Mouse (Mus musculus) limb, embryonic 10.5 days (tissue): ENCODE measurements around the gene Trnau1ap. TPM values are rescaled to one million over a fixed set of nuclear protein-coding genes. Genes with fewer than 3 reads are reported as not detected.

Experiments
- DNase-seq: peaks from one replicate; pipeline ENCODE4 v3.0.0-alpha.2; 2017; ENCODE audit warnings: low spot score
- H3K27ac ChIP-seq: fragments of 300-500 bp; sonication (generic); 2 replicates; pipeline ENCODE4 v1.5.1; 2016; ENCODE audit warnings: mild to moderate bottlenecking
- H3K27me3 ChIP-seq: fragments of 300-500 bp; sonication (generic); 2 replicates; pipeline ENCODE4 v1.6.1; 2016; ENCODE audit warnings: low read depth, mild to moderate bottlenecking; ENCODE audit not compliant: poor library complexity, severe bottlenecking
- H3K36me3 ChIP-seq: fragments of 300-500 bp; sonication (generic); 2 replicates; pipeline ENCODE4 v1.6.1; 2016; ENCODE audit warnings: mild to moderate bottlenecking, moderate library complexity
- H3K4me1 ChIP-seq: fragments of 300-500 bp; sonication (generic); 2 replicates; pipeline ENCODE4 v1.6.1; 2016
- H3K4me3 ChIP-seq: fragments of 300-500 bp; sonication (generic); 2 replicates; pipeline ENCODE4 v1.5.1; 2016; ENCODE audit warnings: mild to moderate bottlenecking, moderate library complexity
- H3K9me3 ChIP-seq: fragments of 300-500 bp; sonication (generic); replicated peaks from 2 replicates; pipeline ENCODE4 v1.6.1; 2016; ENCODE audit warnings: mild to moderate bottlenecking
- WGBS: fragments of 180-500 bp; shearing (Covaris S2); methylation state at CpG from one replicate; pipeline ENCODE4 v1.1.7; 2016; 5-methylcytosine and 5-hydroxymethylcytosine counted together
- polyA plus RNA-seq: library from polyadenylated mRNA; unstranded; fragments of >200 nt; fragmentation: Nextera tagmentation; extraction: Ambion mirVana; gene quantifications from 2 replicates; pipeline ENCODE4 v1.2.1, GENCODE M21; 2016

Gene Trnau1ap
- polyA plus RNA-seq, 1 experiment from 2014 or later = 90.1 TPM

DNA sequence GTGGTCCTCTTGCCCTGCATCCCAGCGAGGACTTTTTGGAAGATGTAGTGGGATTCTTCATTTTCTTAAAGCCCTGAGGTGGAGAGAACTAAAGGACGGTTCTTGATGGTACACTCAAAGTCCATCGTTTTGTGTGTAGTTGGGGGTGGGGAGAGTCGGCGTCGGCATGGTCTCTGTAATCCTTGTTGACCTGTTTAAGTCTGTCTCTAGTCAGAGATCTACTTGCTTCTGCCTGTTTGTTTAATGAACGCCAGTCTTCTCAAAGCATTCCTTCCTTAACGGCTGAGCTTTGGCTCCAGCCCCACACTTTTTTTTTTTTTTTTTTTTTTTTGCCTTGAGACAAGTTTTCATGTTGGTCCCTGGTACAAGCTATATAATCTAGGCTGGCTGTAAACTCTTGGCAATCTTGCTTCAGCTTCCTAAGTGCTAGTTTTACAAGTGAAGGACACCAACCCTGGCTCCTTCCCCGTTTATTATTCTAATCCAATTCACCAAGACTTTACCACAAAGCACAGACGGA lies 557 bp upstream of the Trnau1ap start:
- WGBS = 10% methylated on average over 10 of the region's 10 CpGs
- peak overlapping the region; percentile 73 for H3K4me3 ChIP-seq
- H3K4me1 ChIP-seq = peaks cover 22% of the 10 kb centered on the region
- no peak for DNase-seq
- peak overlapping the region; percentile 92 for H3K27ac ChIP-seq
- no peaks in the 10 kb centered on the region for H3K27me3 ChIP-seq
- peaks cover 61% of the 10 kb centered on the region for H3K36me3 ChIP-seq
- H3K9me3 ChIP-seq = no peaks in the 10 kb centered on the region

DNA sequence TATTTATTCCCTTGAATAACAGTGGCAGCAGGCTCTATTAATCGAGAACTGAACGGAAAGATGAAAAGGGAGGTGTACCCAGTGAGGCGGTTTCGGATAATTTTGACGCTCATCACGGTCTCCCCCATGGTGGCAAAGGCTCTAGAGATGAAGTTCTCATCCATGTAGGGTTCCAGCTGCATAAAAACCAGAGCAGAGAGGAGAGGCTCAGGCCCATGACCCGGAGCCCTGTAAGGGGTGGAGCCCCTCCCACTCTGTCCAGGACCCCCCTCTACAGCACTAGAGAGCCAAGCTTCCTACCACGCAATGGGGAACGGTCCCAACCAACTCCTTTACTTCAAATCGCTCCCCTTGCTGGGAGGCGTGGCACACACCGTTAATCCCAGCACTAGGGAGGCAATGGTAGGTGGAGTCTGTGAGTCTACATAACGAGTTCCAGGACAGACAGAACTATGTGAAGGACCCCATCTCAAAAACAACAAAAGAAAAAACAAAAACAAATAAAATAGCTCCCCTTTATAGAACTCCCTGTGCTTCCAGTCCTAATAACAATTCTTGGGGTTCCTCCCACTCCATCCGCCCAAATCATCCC lies 851 bp downstream of the Trnau1ap start:
- peaks cover 22% of the 10 kb centered on the region for H3K4me1 ChIP-seq
- 52% methylated on average over 14 of the region's 14 CpGs for WGBS
- peak overlapping the region; percentile 73 for H3K4me3 ChIP-seq
- no peaks in the 10 kb centered on the region for H3K9me3 ChIP-seq
- peak overlapping the region; percentile 92 for H3K27ac ChIP-seq
- DNase-seq = no peak
- no peaks in the 10 kb centered on the region for H3K27me3 ChIP-seq
- peaks cover 61% of the 10 kb centered on the region for H3K36me3 ChIP-seq

DNA sequence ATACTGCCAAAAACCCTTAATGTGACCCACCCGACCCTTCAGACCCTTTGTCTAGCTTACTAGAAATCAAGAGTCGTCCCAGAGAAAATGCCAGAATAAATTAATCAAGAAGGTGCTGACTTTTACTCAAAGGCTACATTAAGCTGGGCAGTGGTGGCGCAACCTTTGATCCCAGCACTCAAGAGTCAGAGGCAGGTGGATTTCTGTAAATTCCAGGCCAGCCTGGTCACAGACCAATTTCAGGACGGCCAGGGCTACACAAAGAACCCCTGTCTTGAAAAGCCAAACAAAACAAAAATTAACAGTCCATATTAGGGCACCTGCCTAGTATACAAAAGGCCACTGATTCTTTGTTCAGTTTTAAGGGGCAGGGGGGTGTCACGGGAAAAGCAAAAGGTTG lies 2.9 kb downstream of the Trnau1ap start:
- no peak overlapping the region for H3K4me3 ChIP-seq
- no peaks in the 10 kb centered on the region for H3K27me3 ChIP-seq
- peaks cover 59% of the 10 kb centered on the region for H3K36me3 ChIP-seq

DNA sequence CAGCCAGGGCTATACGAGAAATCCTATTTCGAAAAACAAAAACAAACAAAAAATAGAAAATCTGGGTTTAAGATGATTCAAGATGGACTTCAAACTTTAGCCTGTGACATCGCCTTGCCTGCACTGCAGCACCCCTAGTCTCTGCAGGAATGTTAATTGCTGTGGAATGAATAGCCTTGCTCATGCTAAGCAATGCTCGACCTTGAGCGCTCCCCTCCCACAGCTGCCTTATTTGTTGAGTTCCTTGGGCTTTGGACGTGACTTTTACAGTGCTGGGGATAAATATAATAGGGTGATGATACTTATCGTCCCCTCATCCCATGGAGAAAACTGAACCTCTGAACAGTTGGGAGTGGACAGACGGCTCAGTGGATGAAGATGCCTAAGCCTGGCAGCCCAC lies 13.6 kb downstream of the Trnau1ap start:
- no peak for DNase-seq
- Histone ChIP-seq H3K4me1 (no peaks in the 10 kb centered on the region), H3K9me3 (no peaks in the 10 kb centered on the region), H3K27me3 (no peaks in the 10 kb centered on the region), H3K36me3 (peaks cover 90% of the 10 kb centered on the region), H3K4me3 (no peak overlapping the region), H3K27ac (no peak overlapping the region)
- 92% methylated on average over 8 of the region's 8 CpGs for WGBS

More for the DNA sequence above, 2.9 kb downstream of the Trnau1ap start:
- Histone ChIP-seq H3K4me1 (peaks cover 22% of the 10 kb centered on the region), H3K9me3 (no peaks in the 10 kb centered on the region), H3K27ac (no peak overlapping the region)
- DNase-seq = no peak
- 83% methylated on average over 5 of the region's 5 CpGs for WGBS

GRCm38 (mm10) chr4:132312627-132313026 lies 16.7 kb downstream of the Trnau1ap start:
- no peak for DNase-seq
- H3K36me3 ChIP-seq = peaks cover 79% of the 10 kb centered on the region

DNA sequence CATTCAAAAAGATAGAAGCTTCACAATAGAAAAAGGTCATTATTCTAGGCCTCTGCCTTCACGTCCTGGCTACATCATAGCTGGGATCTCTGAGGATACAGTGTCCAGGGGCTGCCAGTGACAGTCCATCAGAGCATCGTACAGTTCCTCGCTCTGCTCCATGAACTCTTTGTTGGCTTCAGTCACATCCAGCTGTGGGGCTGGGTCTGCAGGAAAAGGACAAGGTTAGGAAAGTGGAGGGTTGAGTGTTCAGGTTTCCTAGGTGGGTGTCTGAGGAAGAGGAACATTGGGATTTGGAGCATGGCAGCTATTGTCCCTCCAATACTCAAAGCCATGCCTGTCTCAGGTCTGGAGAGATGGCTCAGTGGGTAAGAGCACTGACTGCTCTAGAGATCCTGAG lies 17.5 kb downstream of the Trnau1ap start:
- Histone ChIP-seq H3K4me3 (no peak overlapping the region), H3K27me3 (no peaks in the 10 kb centered on the region), H3K9me3 (no peaks in the 10 kb centered on the region), H3K27ac (no peak overlapping the region), H3K4me1 (peaks cover 9% of the 10 kb centered on the region), H3K36me3 (peaks cover 72% of the 10 kb centered on the region)
- no peak for DNase-seq
- 53% methylated on average over 3 of the region's 3 CpGs for WGBS

More at GRCm38 (mm10) chr4:132312627-132313026, 16.7 kb downstream of the Trnau1ap start:
- Histone ChIP-seq H3K4me3 (no peak overlapping the region), H3K9me3 (no peaks in the 10 kb centered on the region), H3K27me3 (no peaks in the 10 kb centered on the region), H3K4me1 (peaks cover 9% of the 10 kb centered on the region), H3K27ac (no peak overlapping the region)
- 85% methylated on average over 5 of the region's 5 CpGs for WGBS

GRCm38 (mm10) chr4:132311209-132311608 lies 18.1 kb downstream of the Trnau1ap start:
- H3K36me3 ChIP-seq = peaks cover 66% of the 10 kb centered on the region
- WGBS = 31% methylated on average over 1 of the region's 1 CpGs

DNA sequence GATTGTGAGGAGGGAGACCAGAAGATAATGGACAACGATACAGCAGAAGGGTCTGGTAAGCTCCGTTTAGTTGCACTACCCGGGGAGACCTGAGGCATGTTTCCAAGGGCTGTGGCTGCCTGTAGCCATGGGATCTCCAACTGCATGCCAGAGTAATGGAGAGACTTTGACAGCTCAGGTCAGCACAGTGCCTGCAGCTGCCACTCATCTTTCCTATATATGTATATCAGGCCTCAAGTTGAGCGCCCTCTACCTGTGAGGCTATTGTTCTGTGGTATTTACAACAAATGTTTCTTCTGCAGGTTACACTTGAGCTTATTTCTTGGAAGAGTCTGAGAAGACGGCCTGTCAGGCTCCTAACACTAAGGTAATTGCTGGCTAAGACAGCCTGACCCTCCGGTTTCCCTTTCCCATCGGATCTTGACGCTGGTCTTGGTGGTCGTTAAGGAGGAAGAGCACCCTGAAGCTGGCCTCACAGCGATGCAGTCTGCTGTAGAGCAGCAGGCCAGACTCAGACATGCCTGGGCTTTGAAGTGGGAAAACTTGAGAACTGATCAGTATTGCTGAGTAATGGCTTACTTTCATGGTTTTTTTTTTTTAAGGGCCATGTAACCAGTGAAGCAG lies 19.4 kb downstream of the Trnau1ap start:
- Histone ChIP-seq H3K36me3 (peaks cover 57% of the 10 kb centered on the region), H3K27me3 (no peaks in the 10 kb centered on the region), H3K27ac (0 out of 2 replicates have a peak overlapping the region, but pooled peaks have one; percentile 6), H3K4me1 (peaks cover 9% of the 10 kb centered on the region), H3K4me3 (peak overlapping the region; percentile 91), H3K9me3 (no peaks in the 10 kb centered on the region)
- DNase-seq = peak; percentile 43
- WGBS = 33% methylated on average over 10 of the region's 10 CpGs

More at GRCm38 (mm10) chr4:132311209-132311608, 18.1 kb downstream of the Trnau1ap start:
- Histone ChIP-seq H3K27ac (no peak overlapping the region), H3K4me3 (no peak overlapping the region), H3K9me3 (no peaks in the 10 kb centered on the region), H3K4me1 (peaks cover 9% of the 10 kb centered on the region), H3K27me3 (no peaks in the 10 kb centered on the region)
- DNase-seq = no peak

DNA sequence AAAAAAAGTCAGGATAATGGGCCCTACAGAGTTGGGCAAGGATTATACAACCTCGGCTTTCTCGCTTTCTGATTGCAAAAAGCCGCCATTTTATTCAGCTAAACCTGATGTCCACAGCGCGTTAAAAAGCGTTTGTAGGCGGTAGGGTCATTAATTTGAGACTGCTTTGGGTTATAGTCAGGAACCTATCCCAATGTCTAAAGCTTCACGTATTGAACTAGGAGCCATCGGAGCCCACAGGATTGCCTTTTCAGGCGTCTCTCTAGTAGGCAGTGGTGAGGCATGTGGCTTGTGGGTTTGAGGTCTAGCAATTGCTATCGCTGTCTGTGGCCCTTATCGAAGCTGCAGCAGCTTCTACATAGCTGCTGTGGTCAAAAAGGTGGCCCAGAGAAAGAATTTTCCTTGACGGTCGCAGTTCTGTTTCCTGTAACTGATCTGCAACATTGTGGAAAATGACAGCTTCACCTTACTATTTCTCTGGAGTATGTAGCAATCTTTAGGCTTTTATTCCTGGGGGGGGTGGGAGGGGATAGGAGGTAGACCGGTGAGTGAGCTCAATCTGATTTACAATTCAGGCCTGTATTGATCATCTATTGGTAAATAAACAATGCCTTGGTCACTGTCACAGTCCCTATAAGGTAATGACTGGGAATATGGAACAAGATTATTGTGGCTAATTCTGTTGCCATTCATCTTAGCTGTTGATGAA lies 20.0 kb downstream of the Trnau1ap start:
- 1% methylated on average over 15 of the region's 15 CpGs for WGBS
- Histone ChIP-seq H3K4me1 (peaks cover 9% of the 10 kb centered on the region), H3K27ac (peak overlapping the region; percentile 95), H3K9me3 (no peaks in the 10 kb centered on the region), H3K36me3 (peaks cover 52% of the 10 kb centered on the region), H3K4me3 (peak overlapping the region; percentile 91), H3K27me3 (no peaks in the 10 kb centered on the region)
- no peak for DNase-seq

DNA sequence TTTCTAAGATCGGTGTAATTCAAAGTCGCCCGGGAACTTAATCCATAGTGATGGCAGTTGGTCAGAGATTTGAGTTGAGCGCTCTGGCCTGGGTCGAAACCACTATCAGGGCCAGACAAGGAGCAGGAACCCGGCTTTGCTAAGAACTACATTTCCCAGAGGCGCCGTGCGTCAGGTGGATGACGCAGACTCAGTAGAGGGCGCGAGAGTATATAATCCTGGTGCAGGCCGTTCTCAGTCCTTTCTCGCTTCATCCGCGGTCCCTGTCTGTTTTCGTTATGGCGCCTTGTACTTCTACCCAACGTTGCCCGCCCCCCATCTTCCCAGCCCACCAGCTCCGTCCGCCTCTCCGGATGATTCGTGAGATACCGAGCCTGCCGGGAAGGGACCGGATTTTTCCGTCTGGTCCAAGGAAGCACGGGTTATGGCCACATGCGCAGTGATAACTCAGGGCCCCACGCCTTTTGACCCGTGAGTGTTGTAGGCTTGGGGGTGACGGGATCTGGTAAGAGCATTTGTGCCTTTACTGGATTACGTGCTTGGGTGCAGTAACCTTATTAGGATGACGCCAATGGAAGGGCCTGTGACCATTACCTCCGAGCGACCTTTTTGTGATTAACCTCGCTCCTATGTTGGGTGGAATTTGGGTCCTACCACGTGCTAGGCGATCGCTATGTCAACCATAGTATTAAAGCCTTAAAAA lies 20.8 kb downstream of the Trnau1ap start:
- H3K9me3 ChIP-seq = no peaks in the 10 kb centered on the region
- no peaks in the 10 kb centered on the region for H3K27me3 ChIP-seq
- 1% methylated on average over 41 of the region's 41 CpGs for WGBS
- peak overlapping the region; percentile 95 for H3K27ac ChIP-seq
- H3K4me3 ChIP-seq = peak overlapping the region; percentile 91
- peaks cover 9% of the 10 kb centered on the region for H3K4me1 ChIP-seq
- DNase-seq = peak; percentile 85
- H3K36me3 ChIP-seq = peaks cover 45% of the 10 kb centered on the region

GRCm38 (mm10) chr4:132306004-132306403 lies 23.3 kb downstream of the Trnau1ap start:
- Histone ChIP-seq H3K9me3 (no peaks in the 10 kb centered on the region), H3K27ac (no peak overlapping the region), H3K4me3 (no peak overlapping the region), H3K36me3 (peaks cover 20% of the 10 kb centered on the region), H3K4me1 (peaks cover 24% of the 10 kb centered on the region), H3K27me3 (no peaks in the 10 kb centered on the region)
- no peak for DNase-seq
- 79% methylated on average over 6 of the region's 6 CpGs for WGBS

DNA sequence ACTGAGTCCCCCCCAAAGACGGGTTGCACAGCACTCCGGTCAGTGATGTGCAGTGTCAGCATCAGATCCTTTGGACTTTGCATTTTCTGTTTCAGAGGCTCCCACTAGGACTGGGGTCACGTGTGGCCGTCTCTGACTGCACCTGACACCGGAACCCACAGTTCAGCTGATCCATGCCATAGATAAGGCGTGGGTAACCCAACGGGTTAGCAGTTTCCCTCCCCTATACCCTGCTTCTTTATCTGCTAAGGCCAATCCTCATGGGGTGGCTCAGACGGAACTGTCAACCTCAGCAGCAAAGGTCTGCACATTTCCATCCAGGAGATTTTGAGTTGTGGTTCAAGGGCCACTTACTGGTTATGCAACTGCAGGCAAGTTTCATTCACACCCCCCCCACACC lies 24.1 kb downstream of the Trnau1ap start:
- no peaks in the 10 kb centered on the region for H3K27me3 ChIP-seq
- DNase-seq = no peak
- WGBS = 90% methylated on average over 8 of the region's 8 CpGs
- peaks cover 24% of the 10 kb centered on the region for H3K4me1 ChIP-seq
- no peak overlapping the region for H3K4me3 ChIP-seq
- H3K36me3 ChIP-seq = peaks cover 13% of the 10 kb centered on the region
- no peaks in the 10 kb centered on the region for H3K9me3 ChIP-seq
- no peak overlapping the region for H3K27ac ChIP-seq
